Mouse (Mus musculus): ENCODE measurements at regions not wholly inside any gene's neighbourhood (a gene's known extent, or its start where the extent isn't known, plus 50 kb on each side); places are given as distances from the start of the nearest gene placed in this dataset.

DNA sequence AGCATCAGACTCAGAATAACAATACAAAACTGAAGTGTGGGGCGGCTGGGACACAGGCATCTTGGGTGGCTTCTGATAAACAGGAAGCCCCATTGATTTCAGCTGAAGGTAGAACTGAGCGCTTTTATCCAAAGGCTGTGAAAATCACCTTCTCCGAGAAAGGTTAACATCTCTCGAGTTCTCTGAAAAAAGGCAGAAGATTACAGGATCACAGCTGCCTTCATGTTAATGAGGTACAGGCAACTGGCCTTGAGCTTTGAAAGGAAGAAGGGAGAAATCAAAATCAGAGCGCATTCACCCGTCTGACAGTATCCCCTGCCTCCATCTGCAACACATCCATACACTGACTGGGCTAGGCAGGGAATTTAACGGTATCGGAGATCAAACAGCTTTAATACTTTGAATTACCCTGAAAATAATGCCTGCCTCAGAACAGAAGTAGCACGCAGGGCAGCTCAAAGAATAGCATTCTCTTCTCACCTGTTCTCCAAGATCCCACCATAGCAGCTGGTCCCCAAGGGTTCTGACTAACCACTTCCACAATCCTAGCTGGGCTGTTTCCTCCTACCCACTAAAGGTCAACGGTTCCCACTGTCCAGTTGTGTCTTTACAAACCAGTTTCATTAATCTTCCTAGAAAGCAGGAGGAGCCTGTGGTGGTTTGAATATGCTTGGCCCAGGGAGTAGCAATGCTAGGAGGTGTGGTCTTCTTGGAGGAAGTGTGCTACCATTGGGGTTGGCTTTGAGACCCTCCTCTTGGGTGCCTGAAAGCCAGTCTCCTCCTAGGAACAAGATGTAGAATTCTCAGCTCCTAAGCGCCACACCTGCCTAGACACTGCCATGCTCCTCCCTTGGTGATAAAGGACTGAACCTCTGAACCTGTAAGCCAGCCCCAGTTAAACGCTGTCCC is 141.6 kb downstream of the Sox4 start:
- TF ChIP-seq CTCF (IDR thresholded peaks at IDR 0.05; ENCODE audit: low read depth) (no peak), EP300 (optimal IDR thresholded peaks at IDR 0.05) (no peak)
